In the genomic region with DNA sequence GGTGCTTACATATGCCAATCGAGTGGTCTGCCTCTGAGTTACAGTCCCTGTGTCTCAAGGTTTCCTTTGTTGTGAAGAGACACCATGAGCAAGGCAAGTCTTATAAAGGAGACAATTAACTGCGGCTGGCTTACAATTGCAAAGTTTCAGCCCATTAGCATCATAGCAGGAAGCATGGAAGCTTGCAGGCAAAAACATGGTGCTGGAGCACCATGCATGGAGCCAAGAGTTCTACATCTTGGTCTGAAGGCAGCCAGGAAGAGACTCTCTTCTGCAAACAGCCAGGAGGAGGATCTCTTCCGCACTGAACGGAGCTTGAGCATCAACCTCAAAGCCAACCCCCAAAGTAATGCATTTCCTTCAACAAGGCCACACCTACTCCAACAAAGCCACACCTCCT, we compare ENCODE assay signal across 30 mouse cellular contexts.
A peak's percentile ranks its signal among the peaks of the same experiment; 100 is the strongest.
DNase-seq lines count a peak whose midpoint lies in the region; ATAC-seq and TF ChIP-seq lines count a peak whose summit lies in the region.
"Had no signal": no experiment of that assay in that cellular context is flagged by ENCODE, and none has a peak within 500 bp of the region (broad histone marks: within the 10 kb centered on the region; RNA-seq: fewer than 3 reads in every experiment).

No protein-coding gene starts in this region.

- no peak overlapping the region for H3K4me3 ChIP-seq in hindbrain, embryonic 16.5 days (ENCODE audit: low read length)
- no peak overlapping the region for H3K4me3 ChIP-seq in hindbrain, embryonic 10.5 days
- peak overlapping the region; percentile 11; the same call in 1 of the 2 replicates for H3K4me3 ChIP-seq in E14TG2a.4 (replicated peaks; ENCODE audit: low read length)
- no peak overlapping the region for H3K4me3 ChIP-seq in neural tube, embryonic 15.5 days (replicated peaks)
- no peak overlapping the region for H3K4me3 ChIP-seq in forebrain, embryonic 15.5 days
- H3K4me3 ChIP-seq: embryonic facial prominence, embryonic 12.5 days; forebrain, embryonic 10.5 days; gastrocnemius, adult 2 months; neural tube, embryonic 13.5 days; stomach, embryonic 15.5 days had no signal

- H3K4me1 ChIP-seq in hindbrain, embryonic 16.5 days (ENCODE audit: control insufficient read depth, insufficient read depth, low read depth, low read length): no peaks in the 10 kb centered on the region
- peaks cover 9% of the 10 kb centered on the region; the same call in 1 of the 2 replicates for H3K4me1 ChIP-seq in hindbrain, embryonic 10.5 days (replicated peaks)
- H3K4me1 ChIP-seq in E14TG2a.4 (replicated peaks; ENCODE audit: low read depth, low read length): peaks cover 63% of the 10 kb centered on the region
- peaks cover 12% of the 10 kb centered on the region for H3K4me1 ChIP-seq in neural tube, embryonic 15.5 days
- 0 out of 2 replicates have a peak, but pooled peaks cover 7% of the 10 kb centered on the region for H3K4me1 ChIP-seq in forebrain, embryonic 15.5 days

- no peaks in the 10 kb centered on the region for H3K9me3 ChIP-seq in hindbrain, embryonic 16.5 days (ENCODE audit: control insufficient read depth, low read length)
- H3K9me3 ChIP-seq in hindbrain, embryonic 10.5 days: no peaks in the 10 kb centered on the region
- H3K9me3 ChIP-seq in E14TG2a.4 (ENCODE audit: low read length): peaks cover 5% of the 10 kb centered on the region; the same call in 1 of the 2 replicates
- no peaks in the 10 kb centered on the region for H3K9me3 ChIP-seq in neural tube, embryonic 15.5 days (replicated peaks)
- H3K9me3 ChIP-seq in forebrain, embryonic 15.5 days: no peaks in the 10 kb centered on the region
- H3K9me3 ChIP-seq: embryonic facial prominence, embryonic 12.5 days; forebrain, embryonic 10.5 days; neural tube, embryonic 13.5 days; stomach, embryonic 15.5 days had no signal

- no peak overlapping the region for H3K27ac ChIP-seq in hindbrain, embryonic 16.5 days (ENCODE audit: low read depth, low read length)
- H3K27ac ChIP-seq in hindbrain, embryonic 10.5 days: no peak overlapping the region
- no peak overlapping the region for H3K27ac ChIP-seq in neural tube, embryonic 15.5 days (replicated peaks)
- H3K27ac ChIP-seq in forebrain, embryonic 15.5 days (replicated peaks): no peak overlapping the region
- H3K27ac ChIP-seq: embryonic facial prominence, embryonic 12.5 days; forebrain, embryonic 10.5 days; gastrocnemius, adult 2 months; liver, embryonic 14.5 days; stomach, embryonic 15.5 days had no signal

- TF ChIP-seq CTCF in E14TG2a.4 (conservative IDR thresholded peaks at IDR 0.05; ENCODE audit: low read length): no peak

- H3K27me3 ChIP-seq in hindbrain, embryonic 16.5 days (replicated peaks; ENCODE audit: control insufficient read depth, insufficient read depth, low read length): no peaks in the 10 kb centered on the region
- peaks cover 2% of the 10 kb centered on the region; the same call in 1 of the 2 replicates for H3K27me3 ChIP-seq in hindbrain, embryonic 10.5 days (ENCODE audit: insufficient read depth, poor library complexity, severe bottlenecking)
- peaks cover 22% of the 10 kb centered on the region for H3K27me3 ChIP-seq in E14TG2a.4 (ENCODE audit: insufficient read depth, low read length)
- no peaks in the 10 kb centered on the region for H3K27me3 ChIP-seq in neural tube, embryonic 15.5 days (replicated peaks)
- H3K27me3 ChIP-seq in forebrain, embryonic 15.5 days: no peaks in the 10 kb centered on the region
- H3K27me3 ChIP-seq: embryonic facial prominence, embryonic 12.5 days; neural tube, embryonic 13.5 days; stomach, embryonic 15.5 days had no signal

- no peak overlapping the region for H3K4me2 ChIP-seq in hindbrain, embryonic 16.5 days (ENCODE audit: low read length)
- H3K4me2 ChIP-seq in neural tube, embryonic 15.5 days: no peak overlapping the region
- no peak overlapping the region for H3K4me2 ChIP-seq in forebrain, embryonic 15.5 days (replicated peaks)
- H3K4me2 ChIP-seq: embryonic facial prominence, embryonic 12.5 days; heart, embryonic 11.5 days; lung, embryonic 14.5 days; midbrain, embryonic 11.5 days; stomach, embryonic 15.5 days had no signal

- 84% methylated on average over 4 of the region's 4 CpGs for WGBS in hindbrain, embryonic 16.5 days
- WGBS in hindbrain, embryonic 10.5 days: 86% methylated on average over 4 of the region's 4 CpGs
- WGBS in neural tube, embryonic 15.5 days: 71% methylated on average over 4 of the region's 4 CpGs
- 79% methylated on average over 4 of the region's 4 CpGs for WGBS in forebrain, embryonic 15.5 days

- ATAC-seq in hindbrain, embryonic 16.5 days: 0 out of 2 replicates have a peak, but pooled peaks have one; percentile 1
- 0 out of 2 replicates have a peak, but pooled peaks have one; percentile 5 for ATAC-seq in neural tube, embryonic 15.5 days (ENCODE audit: low FRiP score)
- no peak for ATAC-seq in forebrain, embryonic 15.5 days (replicated peaks)
- ATAC-seq: forebrain, embryonic 16.5 days; midbrain, embryonic 16.5 days had no signal

- DNase-seq in hindbrain, embryonic 10.5 days (ENCODE audit: low spot score): no peak
- DNase-seq in R1 (ENCODE audit: low read depth, low spot score): peak; percentile 63
- DNase-seq: adrenal gland, postnatal 14 days; B cell, adult 2 months; cerebellum, adult 11 months; cerebellum, adult 9-10 months; cerebellum, postnatal 36 days; gastrocnemius, adult 2 months; gastrocnemius, postnatal 36 days; heart, adult 18-20 months; heart, postnatal 36 days; kidney, adult 11 months; layer of hippocampus, adult 9-11 months; liver; lung, embryonic 14.5 days; retina, postnatal 1 day; right cerebral cortex, postnatal 14 days had no signal

- no peaks in the 10 kb centered on the region for H3K36me3 ChIP-seq in hindbrain, embryonic 16.5 days (ENCODE audit: control insufficient read depth, insufficient read depth, low read length)
- no peaks in the 10 kb centered on the region for H3K36me3 ChIP-seq in hindbrain, embryonic 10.5 days
- H3K36me3 ChIP-seq in E14TG2a.4 (ENCODE audit: insufficient read depth, low read length): no peaks in the 10 kb centered on the region
- H3K36me3 ChIP-seq in neural tube, embryonic 15.5 days: no peaks in the 10 kb centered on the region
- H3K36me3 ChIP-seq in forebrain, embryonic 15.5 days: no peaks in the 10 kb centered on the region
- H3K36me3 ChIP-seq: embryonic facial prominence, embryonic 12.5 days; forebrain, embryonic 10.5 days; neural tube, embryonic 13.5 days; stomach, embryonic 15.5 days had no signal

- H3K9ac ChIP-seq in hindbrain, embryonic 16.5 days (ENCODE audit: low read depth, low read length): no peak overlapping the region
- H3K9ac ChIP-seq in neural tube, embryonic 15.5 days (replicated peaks): no peak overlapping the region
- H3K9ac ChIP-seq in forebrain, embryonic 15.5 days (replicated peaks): no peak overlapping the region
- H3K9ac ChIP-seq: embryonic facial prominence, embryonic 12.5 days; liver, embryonic 14.5 days; lung, embryonic 14.5 days; neural tube, embryonic 13.5 days; stomach, embryonic 15.5 days had no signal
